Mouse (Mus musculus) activated CD4-positive, CD25-positive, alpha-beta regulatory T cell, adult 4 months (primary cell): Measurements from ENCODE around the gene Myo18a. TPM values are rescaled to one million over a fixed set of nuclear protein-coding genes. Genes with fewer than 3 reads are reported as not detected.
A peak's percentile ranks its signal among the peaks of the same experiment; 100 is the strongest.
"Not testable (repeated sequence)": the region's sequence is repeated elsewhere in the genome, so short reads cannot be mapped to it uniquely, and the experiment has no call there.

Experiments used
- ATAC-seq: one replicate; pipeline ENCODE4 v1.8.0; 2017
- polyA plus RNA-seq, 2 experiments: library from polyadenylated mRNA; unstranded; fragments of 100-300 nt; shearing (Covaris generic); gene quantifications; one replicate each; pipeline ENCODE4 v1.2.1; 2017

Gene Myo18a
- 10 to 100 TPM; 22.1 to 29.7 TPM for polyA plus RNA-seq

DNA sequence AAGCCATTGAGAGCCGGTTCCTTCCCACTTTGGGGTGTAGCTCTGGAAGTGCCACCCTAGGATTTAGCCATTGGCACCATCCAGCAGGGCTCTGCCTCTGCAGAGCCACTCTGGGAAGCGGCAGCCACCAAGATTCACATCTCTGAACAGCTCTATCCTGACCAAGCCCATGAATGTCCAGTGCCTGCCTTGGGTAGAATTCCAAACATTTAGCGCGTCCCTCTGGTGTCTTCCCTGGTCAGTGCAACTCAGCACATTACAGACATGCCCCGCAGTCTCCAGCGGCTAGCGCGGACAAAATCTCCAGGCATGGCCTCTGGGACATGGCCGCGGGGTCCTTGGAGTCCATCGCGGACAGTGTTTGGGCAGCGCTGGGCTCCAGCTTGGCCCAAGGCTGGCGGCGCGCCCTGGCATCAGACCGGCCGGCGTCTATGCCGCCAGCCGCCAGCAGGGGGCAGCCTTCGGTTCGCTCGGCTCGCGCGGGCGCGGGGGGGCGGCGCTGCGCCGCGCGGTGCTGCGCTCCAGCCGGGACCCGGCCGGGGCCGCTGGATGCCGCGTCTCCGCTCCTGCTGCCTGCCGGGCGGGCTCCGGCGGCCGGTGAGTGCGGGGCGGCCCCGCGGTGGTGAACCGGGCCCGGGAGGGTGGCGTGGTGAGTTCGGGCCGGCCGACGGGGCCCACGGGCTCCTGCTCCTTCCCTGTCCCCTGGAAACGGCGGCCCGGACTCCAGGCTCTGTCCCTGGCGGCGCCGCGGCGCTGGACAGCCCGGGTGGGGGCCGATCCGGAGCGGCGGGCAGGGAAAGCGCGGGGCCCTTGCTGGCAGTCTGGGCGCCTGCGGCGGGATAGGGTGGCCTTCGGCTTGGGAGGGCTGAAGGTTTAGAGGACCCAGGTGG is at the start of gene Myo18a:
TSS of gene Myo18a (plus strand) at position 464 of the 890 bp plus-strand sequence.
- ATAC-seq, result peak; percentile 80

GRCm38 (mm10) chr11:77713736-77714135 is 49.3 kb upstream of the Myo18a start:
- ATAC-seq, result no peak

DNA sequence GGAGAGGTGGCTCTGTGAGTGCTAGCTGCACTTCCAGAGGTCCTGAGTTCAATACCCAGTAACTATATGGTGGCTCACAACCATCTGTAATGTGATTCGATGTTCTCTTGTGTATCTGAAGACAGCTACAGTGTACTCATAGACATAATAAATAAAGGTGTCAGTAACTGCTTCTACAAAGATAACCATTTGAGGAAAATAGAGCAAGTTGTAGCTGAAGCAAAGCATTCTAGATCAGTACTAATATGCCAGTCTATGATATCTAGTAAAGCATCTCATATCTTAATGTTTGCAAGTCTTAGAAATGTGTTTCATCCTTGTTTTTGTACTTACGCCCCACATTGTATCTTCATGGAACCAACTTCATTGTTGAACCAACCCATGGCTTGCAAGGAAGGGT is 44.0 kb upstream of the Myo18a start:
- ATAC-seq, result no peak

GRCm38 (mm10) chr11:77721389-77721788 is 41.7 kb upstream of the Myo18a start:
- ATAC-seq, result no peak

DNA sequence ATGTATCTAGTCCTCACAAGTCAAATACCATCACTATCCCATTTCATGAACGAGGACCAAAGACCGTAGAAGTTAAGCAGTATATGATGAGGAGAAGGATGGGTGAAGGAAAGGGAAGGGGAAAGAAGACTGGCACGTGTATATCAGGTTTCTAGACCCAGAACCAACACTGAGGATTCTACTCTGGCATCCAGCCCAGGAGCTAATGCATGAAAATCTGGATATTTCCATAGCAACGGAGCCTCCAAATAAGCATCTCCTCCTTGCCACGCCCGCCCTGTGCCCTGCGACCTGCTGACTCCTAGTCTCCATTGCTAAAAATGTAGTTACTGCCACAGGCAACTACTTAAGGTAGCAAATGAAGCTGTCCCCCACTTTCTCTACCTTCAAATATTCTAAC is 38.3 kb upstream of the Myo18a start:
- ATAC-seq, result no peak

GRCm38 (mm10) chr11:77725183-77725582 is 37.9 kb upstream of the Myo18a start, which contains the start of gene Cryba1:
Cryba1 (minus strand) TSS chr11:77725283.
- ATAC-seq, result no peak

- ATAC-seq, result no peak
Measured at GRCm38 (mm10) chr11:77728587-77728986, 34.5 kb upstream of the Myo18a start.

GRCm38 (mm10) chr11:77737289-77737688 is 25.8 kb upstream of the Myo18a start:
- ATAC-seq, result no peak

GRCm38 (mm10) chr11:77738555-77738954 is 24.5 kb upstream of the Myo18a start:
- no peak for ATAC-seq

- no peak for ATAC-seq
Measured at GRCm38 (mm10) chr11:77743966-77744365, 19.1 kb upstream of the Myo18a start.

DNA sequence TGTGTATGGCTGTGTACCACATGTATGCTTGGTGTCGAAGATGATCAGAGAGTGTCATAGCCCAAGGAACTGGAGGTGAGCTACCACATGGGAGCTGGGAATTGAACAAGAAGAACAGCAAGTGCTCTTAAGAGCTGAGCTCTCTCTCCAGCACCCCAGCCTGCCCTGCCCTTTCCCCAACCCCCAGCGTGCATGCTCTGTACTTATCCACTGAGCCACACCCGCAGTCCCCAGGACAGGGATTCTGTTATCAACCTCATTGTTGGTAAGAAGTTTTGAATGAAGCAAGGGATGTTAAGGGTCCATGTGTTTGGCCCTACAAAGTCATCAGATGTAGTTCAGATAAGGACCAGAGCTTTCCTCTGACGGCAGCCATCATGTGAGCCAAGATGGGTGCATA is 16.4 kb upstream of the Myo18a start:
- ATAC-seq, result no peak

GRCm38 (mm10) chr11:77747103-77747502 is 15.9 kb upstream of the Myo18a start:
- ATAC-seq, result not testable (repeated sequence)

DNA sequence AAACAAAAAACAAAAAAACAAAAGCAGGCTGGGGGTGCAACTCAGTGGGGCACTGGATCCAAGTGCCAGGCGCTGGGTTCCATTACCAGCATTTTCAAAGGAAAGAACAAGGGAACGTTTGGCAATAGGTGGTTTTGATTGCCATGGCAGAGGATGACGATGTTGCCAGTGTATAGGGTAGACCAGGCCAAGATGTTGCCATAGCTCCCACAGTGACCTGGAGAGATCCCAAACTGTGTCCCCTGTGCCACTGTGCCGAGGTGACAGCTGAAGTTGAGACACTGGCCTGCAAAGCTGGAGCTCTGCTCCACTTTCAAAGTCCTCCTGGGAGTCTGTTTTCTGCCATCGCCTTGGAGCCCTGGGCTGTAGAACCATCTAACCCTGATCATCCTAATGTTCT is 14.1 kb upstream of the Myo18a start:
- ATAC-seq, result no peak

DNA sequence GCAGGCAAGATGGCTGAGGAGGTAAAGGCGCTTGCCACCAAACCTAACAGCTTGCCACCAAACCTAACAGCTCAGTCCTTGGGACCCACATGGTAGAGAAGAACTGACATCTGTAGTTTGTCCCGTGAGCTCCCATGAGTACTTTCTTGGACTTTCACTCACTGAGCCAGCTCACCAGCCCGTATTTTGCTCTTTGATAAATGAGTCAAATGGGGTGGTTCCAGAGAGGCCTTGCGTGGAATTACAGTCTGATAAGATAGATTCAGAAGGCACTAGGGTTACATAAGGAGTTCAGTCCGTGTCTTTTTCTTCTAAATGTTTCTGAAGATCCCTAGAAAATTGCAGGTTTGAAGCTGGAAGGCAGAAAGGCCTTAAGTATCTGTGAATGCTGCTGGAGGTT is 10.5 kb upstream of the Myo18a start:
- ATAC-seq, result no peak

DNA sequence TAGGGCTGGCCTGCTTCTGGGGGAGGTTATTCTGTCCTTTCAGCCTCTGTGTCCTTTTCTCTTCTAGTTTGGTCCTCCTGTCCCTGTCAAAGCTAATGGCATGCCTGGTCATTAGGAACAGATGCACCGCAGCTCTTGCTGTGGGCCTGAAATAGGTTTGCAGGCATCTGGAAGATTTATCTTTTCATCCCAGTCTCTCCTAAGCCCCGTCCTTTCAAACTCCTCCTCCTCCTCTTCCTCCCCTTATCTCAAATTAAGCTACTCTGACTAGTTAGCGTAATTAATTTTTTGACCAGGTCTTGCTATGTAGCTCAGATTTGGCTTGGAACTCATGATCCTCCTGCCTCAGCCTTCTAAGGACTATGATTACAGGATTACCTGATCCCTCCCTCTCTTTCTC is 9.6 kb upstream of the Myo18a start:
- no peak for ATAC-seq

- no peak for ATAC-seq
Measured at GRCm38 (mm10) chr11:77760031-77760430, 3.0 kb upstream of the Myo18a start.

- no peak for ATAC-seq
Measured at GRCm38 (mm10) chr11:77763673-77764340, 761 bp downstream of the Myo18a start.

DNA sequence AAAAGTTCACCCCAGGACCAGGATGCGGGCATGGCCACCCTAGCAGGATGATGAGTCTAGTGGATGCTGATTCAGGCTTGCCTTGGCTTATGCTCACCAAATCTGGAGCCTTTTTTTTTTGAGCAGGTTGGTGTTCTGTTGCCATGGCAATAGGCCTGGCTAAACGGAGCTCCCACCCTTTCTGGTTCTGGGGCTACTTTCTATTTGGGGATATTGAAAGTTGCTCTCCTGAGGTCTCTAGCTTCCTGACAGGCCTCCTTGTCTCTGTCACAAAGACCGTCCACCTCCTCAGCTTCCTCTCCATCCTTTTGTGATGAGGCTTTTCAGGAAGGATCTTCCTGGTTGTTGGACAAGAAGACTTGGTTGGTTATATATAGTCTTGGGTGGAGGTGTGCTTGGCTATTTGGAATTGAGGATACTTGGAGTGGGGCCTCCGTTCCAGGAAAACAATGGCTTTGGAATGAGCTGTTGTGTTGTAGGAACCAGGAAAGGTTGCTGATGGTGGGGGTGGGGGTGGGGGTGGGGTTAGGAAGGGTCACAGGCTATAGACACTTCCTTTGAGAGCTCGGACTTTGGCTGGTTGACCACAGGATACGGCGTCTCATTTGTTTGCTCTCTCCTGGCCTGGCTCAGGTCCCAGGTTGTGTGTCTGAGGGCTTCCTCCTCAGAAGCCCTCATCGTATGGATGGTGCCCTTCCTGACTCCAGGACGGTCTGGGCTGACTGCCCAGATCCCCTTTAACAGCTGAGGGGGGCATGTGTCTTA is 1.8 kb downstream of the Myo18a start:
- ATAC-seq, result no peak

DNA sequence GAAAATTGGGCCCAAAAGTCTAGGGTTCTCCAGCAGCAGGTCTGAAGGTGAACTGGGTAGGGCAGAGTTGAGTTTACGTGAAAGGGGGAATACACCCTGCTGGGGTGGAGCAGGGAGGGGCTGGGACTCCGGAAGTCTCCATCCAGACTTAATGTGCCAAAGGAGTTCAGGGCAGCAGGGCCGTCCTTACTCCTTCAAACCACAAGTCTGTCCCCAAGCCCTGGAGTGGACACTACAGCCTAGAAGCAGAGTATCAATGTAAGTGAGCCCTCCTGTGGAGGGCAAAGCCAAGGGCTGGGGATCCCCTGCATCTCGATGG is 2.4 kb downstream of the Myo18a start:
- no peak for ATAC-seq

- ATAC-seq, result no peak
Measured at GRCm38 (mm10) chr11:77766351-77767001, 3.4 kb downstream of the Myo18a start.

GRCm38 (mm10) chr11:77769496-77769895 is 6.5 kb downstream of the Myo18a start:
- ATAC-seq, result no peak

DNA sequence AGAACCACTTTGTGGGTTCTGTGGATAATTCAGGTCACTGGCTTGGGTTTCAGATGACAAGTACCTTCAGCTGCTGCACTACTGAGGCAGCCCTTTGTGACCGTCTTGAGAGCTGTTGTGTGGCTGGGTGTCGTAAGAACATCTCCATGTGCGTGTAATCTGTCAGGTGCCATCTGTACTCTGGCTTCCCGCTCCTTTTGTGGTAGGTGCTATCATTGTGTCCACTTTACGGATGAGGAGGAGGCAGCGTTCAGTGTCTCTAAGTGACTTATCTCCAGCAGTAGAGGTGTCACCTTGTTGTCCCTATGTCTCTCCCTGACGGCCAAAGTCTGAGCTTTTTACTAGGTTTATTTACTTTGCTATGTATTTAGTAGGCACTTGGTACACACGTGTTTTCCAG is 7.3 kb downstream of the Myo18a start:
- no peak for ATAC-seq
